Mouse (Mus musculus) cerebellum, postnatal 4 days (tissue): Measurements from ENCODE around the gene Ccdc58.
"Not testable (repeated sequence)": the region's sequence is repeated elsewhere in the genome, so short reads cannot be mapped to it uniquely, and the experiment has no call there.

Experiments
- DNase-seq, 2 experiments: peaks; one replicate each; pipeline ENCODE4 v3.0.0; 2022; ENCODE audit warnings: low spot score in 2 of 2, mixed read lengths in 1 of 2

Gene Ccdc58

GRCm38 (mm10) chr16:36074772-36075171 is 3.3 kb downstream of the Ccdc58 start:
- DNase-seq, result no peak

GRCm38 (mm10) chr16:36079916-36080315 is 8.4 kb downstream of the Ccdc58 start:
- no peak for DNase-seq

GRCm38 (mm10) chr16:36087846-36088245 is 16.4 kb downstream of the Ccdc58 start:
- no peak for DNase-seq

- no peak for DNase-seq
Measured at GRCm38 (mm10) chr16:36089065-36089464, 17.6 kb downstream of the Ccdc58 start.

GRCm38 (mm10) chr16:36089850-36090616 is 18.5 kb downstream of the Ccdc58 start:
- DNase-seq, result no peak

GRCm38 (mm10) chr16:36090785-36091509 is 19.5 kb downstream of the Ccdc58 start:
- DNase-seq, result no peak

- DNase-seq, result no peak
Measured at GRCm38 (mm10) chr16:36094079-36094478, 22.6 kb downstream of the Ccdc58 start.

GRCm38 (mm10) chr16:36097813-36098499 is 26.5 kb downstream of the Ccdc58 start:
- DNase-seq, result not testable (repeated sequence)

GRCm38 (mm10) chr16:36101526-36101925 is 30.0 kb downstream of the Ccdc58 start:
- no peak for DNase-seq

- no peak for DNase-seq
Measured at GRCm38 (mm10) chr16:36102211-36102610, 30.7 kb downstream of the Ccdc58 start.

GRCm38 (mm10) chr16:36111486-36111885 is 40.0 kb downstream of the Ccdc58 start:
- not testable (repeated sequence) for DNase-seq

- DNase-seq, result not testable (repeated sequence)
Measured at GRCm38 (mm10) chr16:36115751-36116150, 44.3 kb downstream of the Ccdc58 start.

GRCm38 (mm10) chr16:36128092-36128491 is 56.6 kb downstream of the Ccdc58 start:
- DNase-seq, result no peak

- no peak for DNase-seq
Measured at GRCm38 (mm10) chr16:36131141-36131540, 59.7 kb downstream of the Ccdc58 start, which contains the start of gene Csta1. TSS of gene Csta1 (minus strand) at chr16:36131241.

- no peak for DNase-seq
Measured at GRCm38 (mm10) chr16:36138201-36138600, 66.7 kb downstream of the Ccdc58 start.
